Mouse (Mus musculus) intestine, embryonic 16.5 days (tissue): ENCODE measurements at regions not wholly inside any gene's neighbourhood (a gene's known extent, or its start where the extent isn't known, plus 50 kb on each side); places are given as distances from the start of the nearest gene placed in this dataset.

Experiments used
- ATAC-seq: fragments of 200-750 bp; cut with Nextera tagmentation; 2 replicates; pipeline ENCODE4 v1.8.0; 2017; ENCODE audit warnings: moderate TSS enrichment, moderate library complexity
- H3K27ac ChIP-seq: fragments of 300-500 bp; sonication (generic); 2 replicates; pipeline ENCODE4 v1.5.1; 2014; ENCODE audit warnings: mild to moderate bottlenecking, low read length
- H3K27me3 ChIP-seq: fragments of 300-500 bp; sonication (generic); replicated peaks from 2 replicates; pipeline ENCODE4 v1.6.1; 2014; ENCODE audit warnings: low read length, control low read depth, mixed read lengths; ENCODE audit not compliant: control insufficient read depth, insufficient read depth
- H3K36me3 ChIP-seq: fragments of 300-500 bp; sonication (generic); 2 replicates; pipeline ENCODE4 v1.6.1; 2014; ENCODE audit warnings: low read length, control low read depth; ENCODE audit not compliant: control insufficient read depth, insufficient read depth
- H3K4me1 ChIP-seq: fragments of 300-500 bp; sonication (generic); 2 replicates; pipeline ENCODE4 v1.6.1; 2014; ENCODE audit warnings: low read length, control low read depth, mixed read lengths; ENCODE audit not compliant: control insufficient read depth, insufficient read depth
- H3K4me2 ChIP-seq: fragments of 300-500 bp; sonication (generic); 2 replicates; pipeline ENCODE4 v1.6.1; 2014; ENCODE audit warnings: low read depth, low read length, control low read depth
- H3K4me3 ChIP-seq: fragments of 300-500 bp; sonication (generic); 2 replicates; pipeline ENCODE4 v1.5.1; 2014; ENCODE audit warnings: mild to moderate bottlenecking, low read length
- H3K9ac ChIP-seq: fragments of 300-500 bp; sonication (generic); 2 replicates; pipeline ENCODE4 v1.6.1; 2014; ENCODE audit warnings: low read depth, low read length
- H3K9me3 ChIP-seq: fragments of 300-500 bp; sonication (generic); 2 replicates; pipeline ENCODE4 v1.6.1; 2016; ENCODE audit warnings: low read length, control low read depth; ENCODE audit not compliant: control insufficient read depth
- WGBS: fragments of 180-500 bp; shearing (Covaris S2); extraction: QIAGEN DNeasy Blood & Tissue Kit; methylation state at CpG from one replicate; pipeline ENCODE4 v1.1.7; 2014; 5-methylcytosine and 5-hydroxymethylcytosine counted together

DNA sequence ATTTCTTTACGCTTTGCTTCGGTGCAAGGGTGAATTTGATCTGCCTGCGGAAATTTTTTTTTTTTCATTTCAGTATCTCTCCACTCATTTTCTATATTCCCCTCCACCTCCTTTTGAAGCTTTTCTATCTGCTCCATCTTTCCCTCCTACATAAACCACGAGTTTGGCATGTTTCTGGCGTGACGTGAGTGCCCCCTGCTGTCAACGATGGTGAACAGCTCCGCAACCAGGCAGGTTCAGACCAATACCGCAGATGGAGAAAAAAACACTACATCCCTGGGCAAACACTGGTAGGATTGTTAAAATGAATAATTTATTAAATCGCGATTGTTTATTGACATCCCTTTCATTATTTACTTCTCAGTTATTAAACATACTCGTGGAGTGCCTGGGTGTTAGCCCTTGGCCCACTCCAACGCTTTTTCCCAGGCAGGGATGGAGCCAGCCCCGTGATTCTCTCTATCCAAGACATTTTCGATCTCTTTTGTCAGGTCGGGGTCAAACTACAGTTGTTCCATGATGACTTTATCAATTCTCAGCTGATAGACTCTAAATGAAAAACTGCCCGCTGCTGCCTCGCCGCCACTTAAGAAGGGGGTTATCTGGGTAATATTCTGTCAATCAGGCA, 53.9 kb upstream of the Noct start:
- Histone ChIP-seq H3K4me3 (no peak overlapping the region), H3K27me3 (no peaks in the 10 kb centered on the region), H3K9ac (no peak overlapping the region), H3K9me3 (no peaks in the 10 kb centered on the region), H3K4me1 (0 out of 2 replicates have a peak, but pooled peaks cover 3% of the 10 kb centered on the region), H3K36me3 (no peaks in the 10 kb centered on the region), H3K27ac (no peak overlapping the region), H3K4me2 (no peak overlapping the region)
- WGBS: 31% methylated on average over 19 of the region's 19 CpGs
- peak; percentile 67; the same call in 1 of the 2 replicates for ATAC-seq
